Mouse (Mus musculus) ovary, postnatal 36 days (tissue): ENCODE data around the gene Cab39.

Experiments
- DNase-seq: peaks from one replicate; pipeline ENCODE4 v3.0.0; 2022; ENCODE audit warnings: low spot score, mixed read lengths

Cab39 gene

DNA sequence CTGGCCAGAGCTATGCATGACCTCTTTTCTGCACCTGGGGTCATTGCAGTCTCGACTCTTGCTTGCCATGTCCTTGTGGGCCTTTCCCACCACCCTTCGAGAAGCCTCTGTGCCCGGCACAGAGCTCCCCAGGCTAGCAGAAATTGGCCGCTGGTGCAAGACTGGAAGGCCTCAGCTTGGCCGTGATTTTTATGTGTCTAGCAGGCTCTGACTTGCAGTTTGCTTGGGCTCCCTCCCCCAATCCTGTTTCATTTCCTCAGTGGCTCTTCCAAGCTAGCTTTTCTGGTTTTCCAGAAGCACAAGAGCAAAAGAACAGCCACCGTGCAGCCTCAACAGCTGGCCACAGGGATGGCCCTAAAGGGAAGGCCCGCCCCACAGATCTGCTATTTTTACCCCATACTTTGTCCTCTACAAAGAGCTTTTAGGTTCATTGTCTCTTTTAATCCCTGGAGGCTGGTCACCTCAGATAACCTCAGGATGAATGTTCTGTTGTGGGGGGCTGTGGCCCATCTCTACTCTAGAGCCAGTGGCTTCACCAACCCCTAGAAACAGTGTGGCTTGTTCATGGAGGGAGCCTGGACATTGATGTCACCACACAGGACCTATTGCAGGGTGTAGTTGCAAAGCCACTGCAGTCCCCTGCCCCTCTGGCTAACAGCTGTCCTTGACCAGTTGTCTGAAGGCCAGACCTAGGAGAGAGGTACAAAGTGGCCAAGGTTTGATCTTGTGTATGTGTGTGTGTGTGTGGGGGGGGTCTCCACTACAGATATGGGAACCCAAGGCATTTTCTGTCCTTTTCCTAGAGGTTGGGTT lies 107.5 kb downstream of the Cab39 start:
- no peak for DNase-seq
